Mouse (Mus musculus): ENCODE data around the gene Nav1. TPM values are rescaled to one million over a fixed set of nuclear protein-coding genes. Genes with fewer than 3 reads are reported as not detected.

Gene Nav1
- polyA plus RNA-seq, 1 experiment: 16.3 TPM

DNA sequence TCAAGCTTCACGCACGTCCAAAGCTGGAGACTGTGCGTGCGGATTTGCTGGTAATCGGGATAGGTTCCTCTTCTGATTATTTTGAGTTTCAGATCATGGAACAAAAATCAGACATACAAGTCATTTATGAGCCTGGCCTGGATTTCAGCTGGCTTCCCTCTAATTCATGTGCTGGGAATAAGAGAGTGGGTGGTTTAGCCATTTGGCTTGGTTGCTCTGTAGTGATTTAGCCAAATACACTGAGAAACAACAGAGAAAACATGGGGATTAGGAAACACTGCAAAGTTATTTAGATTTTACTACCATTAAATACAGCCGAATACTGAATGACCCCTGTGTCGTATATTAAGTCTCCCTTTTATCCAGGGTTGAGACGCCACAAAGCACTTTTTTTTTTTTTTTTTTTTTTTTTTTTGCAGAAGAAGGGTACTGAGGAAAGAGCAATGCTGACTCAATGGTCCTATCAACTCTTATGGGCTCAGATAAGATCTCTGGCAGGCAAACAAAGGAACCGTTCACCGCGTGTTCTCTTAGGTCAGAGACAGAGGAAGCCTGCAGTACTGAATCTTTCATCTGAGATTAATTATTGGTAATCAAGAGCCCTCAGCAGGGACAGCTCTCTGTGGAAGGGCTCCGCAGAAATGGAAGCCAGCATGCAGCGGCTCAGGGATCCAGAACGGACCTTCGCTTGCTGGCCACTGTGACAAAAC is 132.1 kb downstream of the Nav1 start:
- DNase-seq (ENCODE audit: low read depth in 1 of 2, low spot score in 2 of 2): no peak
- WGBS: 83% methylated on average over 15 of the region's 15 CpGs

DNA sequence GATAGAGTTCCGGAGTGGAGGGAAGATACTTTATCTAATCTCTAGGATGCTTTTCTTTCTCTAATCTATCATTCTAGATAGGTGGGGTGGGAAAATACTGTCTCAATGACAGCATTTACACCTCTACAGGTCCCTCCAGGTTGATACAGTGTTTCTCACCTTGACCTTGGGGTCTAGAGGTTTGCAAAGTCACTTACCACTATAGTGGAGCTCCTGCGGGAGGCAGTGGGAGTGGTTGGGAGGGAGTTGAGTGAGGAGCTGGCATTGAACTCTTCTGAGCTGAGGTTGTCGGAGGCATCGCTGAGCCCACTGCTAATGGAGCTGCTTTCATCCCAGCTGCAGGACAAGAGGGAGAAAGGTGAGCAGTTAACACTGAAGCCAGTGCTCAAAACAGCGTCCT is 134.6 kb downstream of the Nav1 start:
- TF ChIP-seq CTCF (IDR thresholded peaks at IDR 0.05; ENCODE audit: extremely low read depth, insufficient read depth, insufficient read length, insufficient replicate concordance): no peak
- no peak for TF ChIP-seq POLR2A (IDR thresholded peaks at IDR 0.05; ENCODE audit: low read depth, low read length)
- no peaks in the 10 kb centered on the region for H3K36me3 ChIP-seq (ENCODE audit: control insufficient read depth, insufficient read depth, low read length)
- WGBS: 89% methylated on average over 5 of the region's 5 CpGs
- no peak overlapping the region for H3K4me3 ChIP-seq (ENCODE audit: extremely low read depth, insufficient read depth, insufficient read length)
- H3K27me3 ChIP-seq (ENCODE audit: control insufficient read depth, insufficient read depth, low read length): no peaks in the 10 kb centered on the region
- H3K4me1 ChIP-seq (ENCODE audit: control insufficient read depth, insufficient read depth, insufficient read length): no peaks in the 10 kb centered on the region
- H3K27ac ChIP-seq (ENCODE audit: insufficient read depth, low read length): no peak overlapping the region
- no peak for DNase-seq (ENCODE audit: low read depth in 1 of 2, low spot score in 2 of 2)

More for the DNA sequence above, 132.1 kb downstream of the Nav1 start:
- H3K27me3 ChIP-seq (ENCODE audit: control insufficient read depth, insufficient read depth, low read length): no peaks in the 10 kb centered on the region
- H3K4me1 ChIP-seq (ENCODE audit: control insufficient read depth, insufficient read depth, insufficient read length): no peaks in the 10 kb centered on the region
- TF ChIP-seq CTCF (IDR thresholded peaks at IDR 0.05; ENCODE audit: extremely low read depth, insufficient read depth, insufficient read length, insufficient replicate concordance): no peak
- TF ChIP-seq POLR2A (IDR thresholded peaks at IDR 0.05; ENCODE audit: low read depth, low read length): no peak
- no peak overlapping the region for H3K27ac ChIP-seq (ENCODE audit: insufficient read depth, low read length)
- no peak overlapping the region for H3K4me3 ChIP-seq (ENCODE audit: extremely low read depth, insufficient read depth, insufficient read length)
- no peaks in the 10 kb centered on the region for H3K36me3 ChIP-seq (ENCODE audit: control insufficient read depth, insufficient read depth, low read length)

DNA sequence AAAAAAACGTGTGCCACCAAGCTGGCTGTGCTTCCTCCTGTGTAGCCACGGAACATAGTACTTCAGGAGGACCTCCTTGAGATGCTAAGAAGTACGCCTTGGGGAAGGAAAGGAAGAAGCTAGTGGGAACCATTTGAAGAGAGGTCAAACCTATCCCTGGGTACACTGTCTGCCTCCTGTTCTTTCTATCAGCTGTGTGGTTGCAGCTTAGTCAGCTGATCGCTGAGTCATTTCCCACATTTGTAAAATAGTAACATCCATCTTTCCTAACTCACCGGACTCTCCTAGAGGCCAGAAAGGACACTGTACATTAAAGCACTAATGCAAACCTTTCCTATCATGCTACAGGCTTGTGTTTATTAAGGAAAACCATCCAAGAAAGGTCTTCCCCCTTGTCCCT is 135.4 kb downstream of the Nav1 start:
- TF ChIP-seq POLR2A (IDR thresholded peaks at IDR 0.05; ENCODE audit: low read depth, low read length): no peak
- no peak for TF ChIP-seq CTCF (IDR thresholded peaks at IDR 0.05; ENCODE audit: extremely low read depth, insufficient read depth, insufficient read length, insufficient replicate concordance)
- no peaks in the 10 kb centered on the region for H3K4me1 ChIP-seq (ENCODE audit: control insufficient read depth, insufficient read depth, insufficient read length)
- no peaks in the 10 kb centered on the region for H3K27me3 ChIP-seq (ENCODE audit: control insufficient read depth, insufficient read depth, low read length)
- no peak overlapping the region for H3K27ac ChIP-seq (ENCODE audit: insufficient read depth, low read length)
- 45% methylated on average over 5 of the region's 5 CpGs for WGBS
- no peak overlapping the region for H3K4me3 ChIP-seq (ENCODE audit: extremely low read depth, insufficient read depth, insufficient read length)
- no peaks in the 10 kb centered on the region for H3K36me3 ChIP-seq (ENCODE audit: control insufficient read depth, insufficient read depth, low read length)
- DNase-seq (ENCODE audit: low read depth in 1 of 2, low spot score in 2 of 2): no peak

DNA sequence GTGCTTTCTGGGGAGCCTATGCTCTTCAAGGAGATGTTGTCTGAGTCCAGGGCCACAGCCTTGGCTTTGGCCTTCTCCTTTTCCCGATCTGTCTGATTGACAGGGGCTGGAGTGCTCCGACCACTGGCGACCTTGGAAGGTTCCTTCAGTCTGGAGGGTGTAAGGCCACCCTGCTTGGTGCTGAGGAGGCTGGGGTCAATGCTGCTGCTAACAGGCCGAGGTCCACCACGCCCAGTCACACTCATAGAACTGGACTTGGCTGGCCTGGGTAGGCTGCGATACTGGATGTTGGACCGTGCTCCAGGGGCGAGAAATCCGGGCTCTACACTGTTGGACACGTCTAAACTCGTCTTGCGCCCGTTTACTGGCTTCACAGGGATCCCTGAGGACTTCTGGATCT is 136.5 kb downstream of the Nav1 start:
- WGBS: 87% methylated on average over 13 of the region's 13 CpGs
- TF ChIP-seq CTCF (IDR thresholded peaks at IDR 0.05; ENCODE audit: extremely low read depth, insufficient read depth, insufficient read length, insufficient replicate concordance): no peak
- TF ChIP-seq POLR2A (IDR thresholded peaks at IDR 0.05; ENCODE audit: low read depth, low read length): no peak

DNA sequence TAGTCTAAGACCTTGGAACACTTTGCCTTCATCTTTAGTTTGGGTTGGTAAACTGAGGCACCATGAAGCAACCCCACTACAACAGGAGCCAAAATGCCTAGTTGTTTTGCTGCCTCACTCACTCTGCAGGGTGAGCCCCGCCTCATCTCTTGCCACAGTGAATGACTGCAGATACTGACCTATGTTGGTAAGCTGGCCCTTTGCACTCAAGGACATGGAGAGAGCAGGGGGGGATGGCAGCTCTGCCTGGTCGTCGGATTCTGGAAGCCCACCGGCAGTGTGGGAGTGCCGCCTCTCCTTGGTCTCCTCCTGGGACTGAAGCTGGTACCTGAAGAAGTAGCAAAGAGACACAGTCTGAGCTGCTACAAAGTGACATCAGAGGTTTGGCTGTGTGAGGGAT is 139.6 kb downstream of the Nav1 start:
- H3K4me1 ChIP-seq (ENCODE audit: control insufficient read depth, insufficient read depth, insufficient read length): no peaks in the 10 kb centered on the region
- H3K27ac ChIP-seq (ENCODE audit: insufficient read depth, low read length): no peak overlapping the region
- H3K27me3 ChIP-seq (ENCODE audit: control insufficient read depth, insufficient read depth, low read length): no peaks in the 10 kb centered on the region
- 93% methylated on average over 5 of the region's 5 CpGs for WGBS
- DNase-seq (ENCODE audit: low read depth in 1 of 2, low spot score in 2 of 2): no peak
- no peak overlapping the region for H3K4me3 ChIP-seq (ENCODE audit: extremely low read depth, insufficient read depth, insufficient read length)
- TF ChIP-seq POLR2A (IDR thresholded peaks at IDR 0.05; ENCODE audit: low read depth, low read length) (no peak), CTCF (IDR thresholded peaks at IDR 0.05; ENCODE audit: extremely low read depth, insufficient read depth, insufficient read length, insufficient replicate concordance) (no peak)
- no peaks in the 10 kb centered on the region for H3K36me3 ChIP-seq (ENCODE audit: control insufficient read depth, insufficient read depth, low read length)

More for the DNA sequence above, 136.5 kb downstream of the Nav1 start:
- no peak for DNase-seq (ENCODE audit: low read depth in 1 of 2, low spot score in 2 of 2)
- Histone ChIP-seq H3K4me1 (ENCODE audit: control insufficient read depth, insufficient read depth, insufficient read length) (no peaks in the 10 kb centered on the region), H3K27me3 (ENCODE audit: control insufficient read depth, insufficient read depth, low read length) (no peaks in the 10 kb centered on the region), H3K4me3 (ENCODE audit: extremely low read depth, insufficient read depth, insufficient read length) (no peak overlapping the region), H3K36me3 (ENCODE audit: control insufficient read depth, insufficient read depth, low read length) (no peaks in the 10 kb centered on the region), H3K27ac (ENCODE audit: insufficient read depth, low read length) (no peak overlapping the region)

DNA sequence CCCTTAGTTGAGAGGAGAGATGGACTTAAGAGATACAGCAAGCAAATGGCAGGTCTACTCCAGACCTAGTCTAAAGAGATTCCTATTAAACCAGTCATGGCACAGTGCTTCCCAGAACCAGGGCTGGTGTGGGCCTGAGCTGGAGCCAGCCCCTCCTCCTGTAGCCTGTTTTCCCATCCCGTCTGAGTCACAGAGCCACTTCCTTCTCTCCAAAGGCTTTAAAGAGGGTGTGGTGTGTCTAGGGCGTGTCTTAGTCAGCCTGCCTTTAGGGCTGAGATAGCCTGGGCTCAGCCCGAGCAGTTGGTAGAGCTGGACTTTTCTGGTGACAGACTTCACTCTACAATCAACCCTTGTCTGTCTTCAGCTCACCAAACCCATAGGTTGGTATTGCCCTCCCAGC is 140.2 kb downstream of the Nav1 start:
- H3K4me1 ChIP-seq (ENCODE audit: control insufficient read depth, insufficient read depth, insufficient read length): no peaks in the 10 kb centered on the region
- H3K27me3 ChIP-seq (ENCODE audit: control insufficient read depth, insufficient read depth, low read length): no peaks in the 10 kb centered on the region
- H3K27ac ChIP-seq (ENCODE audit: insufficient read depth, low read length): no peak overlapping the region
- WGBS: 76% methylated on average over 3 of the region's 3 CpGs
- TF ChIP-seq POLR2A (IDR thresholded peaks at IDR 0.05; ENCODE audit: low read depth, low read length): no peak
- no peak overlapping the region for H3K4me3 ChIP-seq (ENCODE audit: extremely low read depth, insufficient read depth, insufficient read length)
- H3K36me3 ChIP-seq (ENCODE audit: control insufficient read depth, insufficient read depth, low read length): no peaks in the 10 kb centered on the region
- no peak for DNase-seq (ENCODE audit: low read depth in 1 of 2, low spot score in 2 of 2)

DNA sequence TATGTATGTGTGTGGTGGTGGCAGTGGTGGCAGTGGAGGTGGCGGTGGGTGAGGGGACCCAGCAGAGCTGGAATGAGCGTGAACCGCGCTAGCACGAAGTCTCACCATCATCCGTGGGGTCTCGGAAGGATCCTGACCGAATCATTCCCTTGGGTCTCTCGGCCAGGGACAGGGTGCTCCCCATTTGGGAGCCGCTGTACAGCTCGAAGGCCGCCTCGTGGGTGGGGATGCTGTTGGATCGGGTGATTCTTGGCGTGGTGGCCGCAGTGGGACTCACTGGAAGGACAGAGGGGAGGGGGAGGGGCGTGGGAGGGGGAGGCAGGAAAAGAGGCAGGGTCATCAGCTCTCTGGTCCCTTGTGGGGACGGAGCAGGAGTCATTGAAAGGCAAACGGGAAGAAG is 141.4 kb downstream of the Nav1 start:
- Histone ChIP-seq H3K27me3 (ENCODE audit: control insufficient read depth, insufficient read depth, low read length) (no peaks in the 10 kb centered on the region), H3K36me3 (ENCODE audit: control insufficient read depth, insufficient read depth, low read length) (no peaks in the 10 kb centered on the region)

More for the DNA sequence above, 141.4 kb downstream of the Nav1 start:
- H3K27ac ChIP-seq (ENCODE audit: insufficient read depth, low read length): no peak overlapping the region
- H3K4me1 ChIP-seq (ENCODE audit: control insufficient read depth, insufficient read depth, insufficient read length): no peaks in the 10 kb centered on the region
- TF ChIP-seq CTCF (IDR thresholded peaks at IDR 0.05; ENCODE audit: extremely low read depth, insufficient read depth, insufficient read length, insufficient replicate concordance) (no peak), POLR2A (IDR thresholded peaks at IDR 0.05; ENCODE audit: low read depth, low read length) (no peak)
- no peak overlapping the region for H3K4me3 ChIP-seq (ENCODE audit: extremely low read depth, insufficient read depth, insufficient read length)
- 91% methylated on average over 18 of the region's 19 CpGs for WGBS
- DNase-seq (ENCODE audit: low read depth in 1 of 2, low spot score in 2 of 2): no peak
